In genomic region chr19:5419630-5420029, GRCm38 (mm10) we compare ENCODE assay signal across 24 mouse cellular contexts. TPM values are rescaled to one million over a fixed set of nuclear protein-coding genes. Genes with fewer than 3 reads are reported as not detected.
A peak's percentile ranks its signal among the peaks of the same experiment; 100 is the strongest.
DNase-seq lines count a peak whose midpoint lies in the region; ATAC-seq and TF ChIP-seq lines count a peak whose summit lies in the region.
"Had no signal": no experiment of that assay in that cellular context is flagged by ENCODE, and none has a peak within 500 bp of the region (broad histone marks: within the 10 kb centered on the region; RNA-seq: fewer than 3 reads in every experiment).

No protein-coding gene starts in this region.

- peak overlapping the region; percentile 97 for H3K27ac ChIP-seq in gastrocnemius, adult 2 months
- H3K27ac ChIP-seq in heart, adult 2 months = peak overlapping the region; percentile 9
- no peak overlapping the region for H3K27ac ChIP-seq in midbrain, embryonic 11.5 days (ENCODE audit: low read depth, low read length)
- no peak overlapping the region for H3K27ac ChIP-seq in midbrain, embryonic 15.5 days

- H3K27me3 ChIP-seq in heart, adult 2 months (ENCODE audit: control insufficient read depth, insufficient read depth, low read length) = no peaks in the 10 kb centered on the region
- H3K27me3 ChIP-seq in midbrain, embryonic 11.5 days (ENCODE audit: control insufficient read depth, insufficient read depth, low read length) = no peaks in the 10 kb centered on the region
- no peaks in the 10 kb centered on the region for H3K27me3 ChIP-seq in midbrain, embryonic 15.5 days (replicated peaks)
- H3K27me3 ChIP-seq: CH12.LX, Patski had no signal

- no peak for ATAC-seq in midbrain, embryonic 11.5 days (ENCODE audit: low FRiP score)
- no peak for ATAC-seq in midbrain, embryonic 15.5 days (replicated peaks)
- ATAC-seq: activated CD4-positive, CD25-positive, alpha-beta regulatory T cell, adult 4 months; CD4-positive, CD25-positive, alpha-beta regulatory T cell, adult 4 months; Patski had no signal

- peaks cover 11% of the 10 kb centered on the region; the same call in 1 of the 2 replicates for H3K36me3 ChIP-seq in heart, adult 2 months (ENCODE audit: control insufficient read depth, insufficient read depth, low read length)
- H3K36me3 ChIP-seq in midbrain, embryonic 11.5 days (ENCODE audit: control insufficient read depth, insufficient read depth, low read length) = 0 out of 2 replicates have a peak, but pooled peaks cover 8% of the 10 kb centered on the region
- 0 out of 2 replicates have a peak, but pooled peaks cover 4% of the 10 kb centered on the region for H3K36me3 ChIP-seq in midbrain, embryonic 15.5 days (replicated peaks)

- no peak for TF ChIP-seq CTCF in gastrocnemius, adult 2 months (IDR thresholded peaks at IDR 0.05)
- TF ChIP-seq CTCF in heart, adult 2 months (IDR thresholded peaks at IDR 0.05) = no peak

- H3K9me3 ChIP-seq in midbrain, embryonic 11.5 days (ENCODE audit: control insufficient read depth, low read length) = no peaks in the 10 kb centered on the region
- H3K9me3 ChIP-seq in midbrain, embryonic 15.5 days = no peaks in the 10 kb centered on the region
- H3K9me3 ChIP-seq: G1E had no signal

- no peak for DNase-seq in gastrocnemius, adult 2 months
- DNase-seq in gastrocnemius, postnatal 14 days = no peak
- peak; percentile 91 for DNase-seq in heart, adult 11 months
- DNase-seq in heart, postnatal 10 days = no peak
- peak in 1 of 2 experiments; percentile 23 for DNase-seq in heart, adult 2 months
- DNase-seq in heart, adult 9 months (ENCODE audit: low spot score in 2 of 2) = no peak
- peak; percentile 37 for DNase-seq in midbrain, embryonic 11.5 days (ENCODE audit: low spot score, missing footprints)
- DNase-seq: adrenal gland, adult 2 months; adrenal gland, adult 8-10 months; adrenal gland, postnatal 10 days; adrenal gland, postnatal 14 days; adrenal gland, postnatal 25 days; adrenal gland, postnatal 36 days; B cell, adult 2 months; cerebellum, adult 11 months; cerebellum, adult 11-12 months had no signal

- TF ChIP-seq EP300 in heart, adult 2 months (IDR thresholded peaks at IDR 0.05; ENCODE audit: insufficient read depth, low read depth, low read length) = no peak

- no peak overlapping the region for H3K9ac ChIP-seq in heart, adult 2 months (ENCODE audit: low read depth, low read length)
- H3K9ac ChIP-seq in midbrain, embryonic 11.5 days (ENCODE audit: low read length) = no peak overlapping the region
- H3K9ac ChIP-seq in midbrain, embryonic 15.5 days = no peak overlapping the region

- intact Hi-C loops in gastrocnemius, adult 2 months (cut with DNase I) = no loop called here
- intact Hi-C loops in gastrocnemius, postnatal 14 days (cut with DNase I; ENCODE audit: low total_unique reads) = no loop called here
- intact Hi-C loops in heart, postnatal 10 days (cut with DNase I) = no loop called here
- intact Hi-C loops in heart, adult 2 months (cut with DNase I) = no loop called here

- peaks cover 13% of the 10 kb centered on the region for H3K4me1 ChIP-seq in heart, adult 2 months (ENCODE audit: control insufficient read depth, insufficient read depth, low read length)
- H3K4me1 ChIP-seq in midbrain, embryonic 11.5 days (ENCODE audit: control insufficient read depth, insufficient read depth, low read length) = peaks cover 12% of the 10 kb centered on the region
- peaks cover 21% of the 10 kb centered on the region for H3K4me1 ChIP-seq in midbrain, embryonic 15.5 days

- TF ChIP-seq POLR2A in heart, adult 2 months (IDR thresholded peaks at IDR 0.05; ENCODE audit: insufficient read depth, low read depth, low read length) = no peak

- H3K79me2 ChIP-seq in heart, adult 2 months (replicated peaks; ENCODE audit: control insufficient read depth, insufficient read depth, low read length) = no peaks in the 10 kb centered on the region

- WGBS in heart, adult 2 months = 81% methylated on average over 9 of the region's 9 CpGs
- WGBS in midbrain, embryonic 11.5 days = 93% methylated on average over 9 of the region's 9 CpGs
- WGBS in midbrain, embryonic 15.5 days = 89% methylated on average over 9 of the region's 9 CpGs

- H3K4me2 ChIP-seq in midbrain, embryonic 11.5 days = no peak overlapping the region
- no peak overlapping the region for H3K4me2 ChIP-seq in midbrain, embryonic 15.5 days

- peak overlapping the region; percentile 99 for H3K4me3 ChIP-seq in gastrocnemius, adult 2 months
- no peak overlapping the region for H3K4me3 ChIP-seq in heart, adult 2 months
- H3K4me3 ChIP-seq in midbrain, embryonic 11.5 days (ENCODE audit: low read depth, low read length) = no peak overlapping the region
- H3K4me3 ChIP-seq in midbrain, embryonic 15.5 days = no peak overlapping the region

RNA-seq across cellular contexts. Expression of gene Drap1, which starts 5.1 kb away (rescaled TPM):
- total RNA-seq in gastrocnemius, adult 2 months (2021) = 100 to 1,000 TPM; 503 to 688 TPM
- total RNA-seq in gastrocnemius, postnatal 14 days (2021) = 100 to 1,000 TPM; 550 to 558 TPM
- total RNA-seq in heart, postnatal 10 days (2021) = 100 to 1,000 TPM; 240 to 260 TPM
- 100 to 1,000 TPM; 278 to 344 TPM for total RNA-seq in heart, adult 2 months (2021)
- polyA plus RNA-seq in heart, adult 2 months (2012; rRNA removed) = 175 and 189 TPM in 2 replicates
- 187 and 204 TPM in 2 replicates for polyA plus RNA-seq in midbrain, embryonic 11.5 days (2014; fragmentation: Nextera tagmentation; extraction: Ambion mirVana)
- 291 and 296 TPM in 2 replicates for polyA plus RNA-seq in midbrain, embryonic 15.5 days (2015; fragmentation: Nextera tagmentation; extraction: Ambion mirVana)

RNA-seq across cellular contexts. Expression of gene AI837181, which starts 5.3 kb away (rescaled TPM):
- total RNA-seq in gastrocnemius, adult 2 months (2021) = 10 to 100 TPM; 34.0 to 38.0 TPM
- total RNA-seq in gastrocnemius, postnatal 14 days (2021) = 10 to 100 TPM; 45.1 to 48.4 TPM
- 10 to 100 TPM; 40.3 to 43.8 TPM for total RNA-seq in heart, postnatal 10 days (2021)
- 10 to 100 TPM; 32.9 TPM for total RNA-seq in heart, adult 2 months (2021)
- 55.4 and 59.5 TPM in 2 replicates for polyA plus RNA-seq in heart, adult 2 months (2012; rRNA removed)
- polyA plus RNA-seq in midbrain, embryonic 11.5 days (2014; fragmentation: Nextera tagmentation; extraction: Ambion mirVana) = 31.6 and 33.1 TPM in 2 replicates
- 71.5 and 74.9 TPM in 2 replicates for polyA plus RNA-seq in midbrain, embryonic 15.5 days (2015; fragmentation: Nextera tagmentation; extraction: Ambion mirVana)

RNA-seq across cellular contexts. Expression of gene Tsga10ip, which starts 17.3 kb away (rescaled TPM):
- total RNA-seq in gastrocnemius, adult 2 months (2021) = 1 to 10 TPM; 1.3 to 2.7 TPM
- under 1 TPM; 0.58 to 0.70 TPM for total RNA-seq in gastrocnemius, postnatal 14 days (2021)
- not detected for total RNA-seq in heart, postnatal 10 days (2021)
- under 1 TPM; 0.39 to 0.52 TPM for total RNA-seq in heart, adult 2 months (2021)
- polyA plus RNA-seq in heart, adult 2 months (2012; rRNA removed) = 0.08 TPM in 1 of 2 replicates, not detected in the other
- polyA plus RNA-seq in midbrain, embryonic 11.5 days (2014; fragmentation: Nextera tagmentation; extraction: Ambion mirVana) = not detected in 2 replicates
- polyA plus RNA-seq in midbrain, embryonic 15.5 days (2015; fragmentation: Nextera tagmentation; extraction: Ambion mirVana) = not detected in 2 replicates
- total RNA-seq: adrenal gland, adult 2 months; adrenal gland, postnatal 10 days; adrenal gland, postnatal 14 days; adrenal gland, postnatal 25 days; adrenal gland, postnatal 36 days; adrenal gland, postnatal 4 days had no signal
- polyA plus RNA-seq: activated CD4-positive, CD25-positive, alpha-beta regulatory T cell, adult 4 months; adrenal gland, adult 2 months; CD4-positive, CD25-positive, alpha-beta regulatory T cell, adult 4 months had no signal

RNA-seq across cellular contexts. Expression of gene Fosl1, which starts 27.7 kb away (rescaled TPM):
- not detected for total RNA-seq in gastrocnemius, adult 2 months (2021)
- total RNA-seq in gastrocnemius, postnatal 14 days (2021) = not detected
- total RNA-seq in heart, postnatal 10 days (2021) = not detected
- not detected for total RNA-seq in heart, adult 2 months (2021)
- polyA plus RNA-seq in heart, adult 2 months (2012; rRNA removed) = 0.12 TPM in 1 of 2 replicates, not detected in the other
- not detected in 2 replicates for polyA plus RNA-seq in midbrain, embryonic 11.5 days (2014; fragmentation: Nextera tagmentation; extraction: Ambion mirVana)
- 0.40 TPM in 1 of 2 replicates, not detected in the other for polyA plus RNA-seq in midbrain, embryonic 15.5 days (2015; fragmentation: Nextera tagmentation; extraction: Ambion mirVana)
- total RNA-seq: adrenal gland, postnatal 25 days; CH12.LX had no signal
- polyA plus RNA-seq: activated CD4-positive, CD25-positive, alpha-beta regulatory T cell, adult 4 months; brain, embryonic 14.5 days; CD4-positive, CD25-positive, alpha-beta regulatory T cell, adult 4 months had no signal

RNA-seq across cellular contexts. Expression of gene Sart1, which starts 31.1 kb away (rescaled TPM):
- total RNA-seq in gastrocnemius, adult 2 months (2021) = 10 to 100 TPM; 40.1 to 50.3 TPM
- total RNA-seq in gastrocnemius, postnatal 14 days (2021) = 10 to 100 TPM; 28.0 to 39.0 TPM
- 10 to 100 TPM; 47.7 to 50.7 TPM for total RNA-seq in heart, postnatal 10 days (2021)
- total RNA-seq in heart, adult 2 months (2021) = 10 to 100 TPM; 47.3 to 51.8 TPM
- polyA plus RNA-seq in heart, adult 2 months (2012; rRNA removed) = 10.6 and 22.1 TPM in 2 replicates
- polyA plus RNA-seq in midbrain, embryonic 11.5 days (2014; fragmentation: Nextera tagmentation; extraction: Ambion mirVana) = 74.0 and 81.0 TPM in 2 replicates
- 72.5 and 77.3 TPM in 2 replicates for polyA plus RNA-seq in midbrain, embryonic 15.5 days (2015; fragmentation: Nextera tagmentation; extraction: Ambion mirVana)

Comparison
In these comparisons a context has a peak if more than half of its experiments do, and no peak if none do; other contexts are left out.
1. DNase-seq: peak in heart, adult 11 months (single experiment) and midbrain, embryonic 11.5 days (single experiment); none in gastrocnemius, adult 2 months (single experiment), gastrocnemius, postnatal 14 days (single experiment), heart, postnatal 10 days (0 of 2) and heart, adult 9 months (0 of 2).
2. H3K27ac ChIP-seq: peak in gastrocnemius, adult 2 months (single experiment) and heart, adult 2 months (single experiment); none in midbrain, embryonic 11.5 days (single experiment) and midbrain, embryonic 15.5 days (single experiment).